Mouse (Mus musculus) skeletal muscle tissue, postnatal 0 days (tissue): ENCODE measurements around the gene Rcor3. TPM values are rescaled to one million over a fixed set of nuclear protein-coding genes. Genes with fewer than 3 reads are reported as not detected.

ENCODE experiments used
- polyA plus RNA-seq: library from polyadenylated mRNA; unstranded; fragments of >200 nt; fragmentation: Nextera tagmentation; extraction: Ambion mirVana; gene quantifications from 2 replicates; pipeline ENCODE4 v1.2.1, GENCODE M21; 2015

The Rcor3 gene
- 20.8 and 21.7 TPM in 2 replicates for polyA plus RNA-seq

DNA sequence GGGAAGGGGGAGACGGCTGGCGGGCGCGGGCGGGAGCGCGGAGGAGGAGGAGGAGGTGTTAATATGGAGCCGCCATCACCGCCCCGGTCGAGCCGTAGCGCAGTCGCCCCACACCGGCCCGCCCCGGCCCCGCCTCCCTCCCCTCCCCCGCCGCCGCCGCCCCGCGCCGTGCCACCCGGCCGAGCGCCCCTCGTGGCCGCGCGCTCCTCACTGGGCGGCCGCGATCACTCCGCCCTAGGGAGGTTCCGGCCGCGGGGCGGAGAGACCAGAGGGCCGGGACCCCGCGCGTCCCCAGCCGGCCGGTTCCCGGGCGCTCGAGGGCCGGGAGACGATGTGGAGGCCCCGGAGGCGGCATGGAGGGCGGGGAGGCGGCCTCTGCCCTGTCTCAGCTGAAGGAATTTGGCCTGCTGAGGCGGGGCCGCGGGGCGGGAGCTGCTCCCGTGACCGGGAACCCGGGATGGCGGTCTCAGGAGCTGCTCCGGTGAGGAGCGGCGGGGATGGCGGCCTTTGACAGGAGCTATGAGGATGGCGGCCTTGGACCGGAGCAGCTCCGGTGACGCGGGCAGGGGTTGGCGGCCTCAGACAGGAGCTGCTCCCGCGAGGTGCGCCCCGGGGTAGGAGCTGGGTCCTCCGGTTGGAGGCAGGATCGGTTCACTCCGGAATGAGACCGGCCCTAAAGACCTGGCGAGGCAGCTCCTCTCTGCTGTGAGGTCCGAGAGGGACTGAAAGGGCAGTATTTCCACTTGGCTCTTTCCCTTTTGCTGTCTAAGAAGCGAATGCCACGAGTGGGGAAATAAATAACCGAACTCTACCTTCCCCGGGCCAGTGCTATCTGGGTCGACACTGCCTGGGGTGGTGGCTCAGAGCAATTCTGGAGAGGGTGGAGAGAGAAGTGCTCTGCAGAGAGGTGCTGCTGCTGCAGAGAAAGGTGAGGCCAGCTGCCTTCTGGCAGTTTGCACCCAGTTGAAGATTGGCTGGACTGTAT is at the start of gene Rcor3:
Gene Rcor3, minus strand, starts transcription at position 137 of the 985 bp plus-strand sequence.

DNA sequence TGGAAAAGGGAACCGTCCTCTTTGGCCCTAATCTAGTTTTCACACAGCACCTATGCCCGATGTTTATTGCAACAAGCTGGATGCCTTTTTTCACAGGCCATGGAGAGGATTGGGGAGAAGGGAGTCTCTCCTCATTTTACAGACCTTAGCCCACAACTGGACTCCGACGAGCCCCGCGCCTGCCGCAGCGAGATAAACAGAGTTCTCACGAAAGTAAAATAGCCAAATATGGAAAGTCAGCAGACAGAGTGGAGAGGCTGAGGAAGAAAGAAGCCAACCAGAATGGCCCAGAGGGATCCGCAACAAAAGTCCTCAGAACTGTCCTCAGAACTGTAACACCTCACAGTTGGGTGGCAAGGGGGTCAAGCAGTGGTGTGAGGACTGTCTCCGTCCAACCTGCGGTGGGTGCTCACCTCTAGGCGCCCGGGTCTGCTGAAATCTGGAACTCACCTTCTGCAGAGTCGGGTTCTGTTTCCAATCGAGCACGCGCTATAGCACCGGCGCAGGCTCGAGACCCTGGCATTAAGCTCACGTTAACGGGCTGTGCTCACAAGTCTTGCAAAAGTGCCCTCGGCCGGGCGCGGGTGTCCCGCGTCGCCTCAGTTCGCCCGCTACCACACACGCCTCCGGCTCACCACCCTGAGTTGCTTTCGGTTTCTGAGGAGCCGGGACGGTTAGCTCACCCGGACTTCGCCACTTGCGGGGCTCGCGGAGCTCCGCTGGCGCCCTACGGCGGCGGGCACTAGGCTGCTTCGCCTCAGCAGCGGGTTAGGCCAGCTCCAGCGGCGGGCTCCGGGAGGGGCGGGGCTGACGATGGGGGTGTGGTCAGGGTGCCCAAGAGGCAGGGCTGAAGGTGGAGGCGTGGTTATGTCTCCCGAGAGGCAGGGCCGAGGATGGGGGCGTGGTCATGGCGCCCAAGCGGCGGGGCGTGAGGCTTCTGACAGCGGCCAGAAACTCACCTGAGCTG is 45.8 kb downstream of the Rcor3 start, which contains the start of gene Traf5:
Gene Traf5, minus strand, starts transcription at position 754 of the 967 bp plus-strand sequence.

Other genes starting within 250 kb of the Rcor3 start
- gene Slc30a1, start 231.3 kb downstream of the Rcor3 start, polyA plus RNA-seq = 1.9 and 2.5 TPM in 2 replicates
- 0.23 and 0.52 TPM in 2 replicates for gene Rd3, start 160.7 kb downstream of the Rcor3 start, polyA plus RNA-seq
- 19.7 and 20.8 TPM in 2 replicates for gene Traf5, start 45.5 kb downstream of the Rcor3 start, polyA plus RNA-seq
- gene Kcnh1, start 52.7 kb upstream of the Rcor3 start, polyA plus RNA-seq = 0.03 and 0.06 TPM in 2 replicates